Mouse (Mus musculus): Measurements from ENCODE around the gene Tmprss11c.
"Not testable (repeated sequence)": the region's sequence is repeated elsewhere in the genome, so short reads cannot be mapped to it uniquely, and the experiment has no call there.

Gene Tmprss11c

DNA sequence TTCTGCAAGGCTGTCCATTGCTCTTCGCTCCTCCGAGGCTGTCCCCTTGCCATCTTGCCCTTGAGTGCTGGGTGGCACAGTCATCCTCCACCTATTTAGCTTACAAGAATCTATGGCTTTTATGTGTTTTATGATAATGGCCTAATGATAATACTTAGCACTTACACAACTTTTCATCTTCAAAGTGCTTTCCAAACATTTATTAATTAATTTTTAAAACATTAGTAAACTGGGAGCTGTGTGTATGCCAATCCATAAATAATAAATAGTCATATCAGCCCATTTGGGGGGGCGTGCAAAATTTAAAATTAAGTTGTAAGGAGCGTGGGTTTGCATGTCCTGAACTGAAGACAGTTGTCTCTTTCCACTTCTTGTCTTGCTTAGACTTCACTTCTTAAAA, at the start of gene Tmprss11c:
Gene Tmprss11c (minus strand): TSS at position 101 of the 400 bp plus-strand sequence.
- DNase-seq (ENCODE audit: low spot score) = no peak

DNA sequence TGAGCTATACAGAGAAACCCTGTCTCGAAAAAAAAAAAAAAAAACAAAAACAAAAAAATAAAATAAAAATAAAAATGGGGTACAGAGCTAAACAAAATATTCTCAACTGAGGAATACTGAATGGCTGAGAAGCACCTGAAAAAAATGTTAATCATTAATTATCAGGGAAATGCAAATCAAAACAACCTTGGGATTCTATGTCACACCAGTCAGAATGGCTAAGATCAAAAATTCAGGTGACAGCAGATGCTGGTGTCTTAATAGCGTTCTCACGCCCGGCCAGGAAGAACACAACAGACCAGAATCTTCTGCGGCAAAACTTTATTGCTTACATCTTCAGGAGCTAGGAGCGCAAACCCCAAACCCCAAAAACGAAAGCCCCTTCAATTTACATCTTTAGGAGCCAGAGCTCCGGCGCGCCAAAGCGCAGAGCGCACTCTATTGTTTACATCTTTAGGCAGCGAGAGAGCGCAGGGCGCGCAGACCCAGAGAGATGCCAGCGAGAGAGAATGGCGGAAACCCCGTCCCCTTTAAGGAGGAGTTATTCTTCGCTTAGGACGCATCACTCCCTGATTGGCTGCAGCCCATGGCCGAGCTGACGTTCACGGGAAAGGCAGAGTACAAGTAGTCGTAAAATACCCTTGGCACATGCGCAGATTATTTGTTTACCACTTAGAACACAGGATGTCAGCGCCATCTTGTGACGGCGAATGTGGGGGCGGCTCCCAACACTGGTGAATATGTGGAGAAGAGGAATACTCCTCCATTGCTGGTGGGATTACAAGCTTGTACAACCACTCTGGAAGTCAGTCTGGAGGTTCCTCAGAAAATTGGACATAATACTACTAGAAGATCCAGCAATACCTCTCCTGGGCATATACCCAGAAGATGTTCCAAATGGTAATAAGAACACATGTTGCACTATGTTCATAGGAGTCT, 29.2 kb upstream of the Tmprss11c start:
- DNase-seq (ENCODE audit: low spot score) = not testable (repeated sequence)

DNA sequence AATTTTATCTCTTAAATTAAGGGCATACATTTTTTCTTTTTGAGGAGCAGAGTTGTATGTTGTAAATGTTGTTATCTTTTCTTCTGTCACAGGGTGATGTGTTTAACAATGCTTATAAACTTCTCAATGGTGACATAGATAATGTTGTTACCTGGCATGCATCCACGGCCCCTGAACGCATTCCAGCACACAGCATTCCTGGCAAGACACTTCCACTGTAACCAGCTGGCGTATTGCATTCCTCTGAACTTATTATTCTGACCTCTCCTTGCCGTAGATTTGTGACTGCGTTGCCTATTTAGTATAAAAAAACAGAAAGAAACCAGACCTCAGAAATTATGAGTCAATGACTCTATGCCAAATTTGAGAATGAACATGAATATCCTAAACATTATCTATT, 17.0 kb upstream of the Tmprss11c start:
- DNase-seq (ENCODE audit: low spot score) = no peak

DNA sequence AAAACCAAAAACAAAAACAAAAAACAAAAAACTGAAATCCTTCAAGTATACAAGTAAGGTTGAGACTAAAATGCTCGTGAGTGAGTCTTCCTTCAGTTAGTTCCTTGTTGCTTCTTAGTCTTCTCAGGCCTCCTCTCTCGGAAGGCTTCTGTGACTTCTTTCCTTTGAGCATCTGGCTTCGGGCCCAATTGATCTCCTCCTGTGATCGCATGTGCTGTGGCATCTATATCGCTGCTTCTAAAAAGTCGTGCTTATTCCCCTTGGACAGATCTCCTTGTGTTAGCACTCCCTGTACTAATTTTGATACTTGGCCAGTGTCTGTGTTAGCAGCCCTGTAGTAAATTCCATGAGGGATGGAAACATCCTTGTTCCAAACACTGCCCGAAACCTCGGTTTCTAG, 14.8 kb upstream of the Tmprss11c start:
- DNase-seq (ENCODE audit: low spot score) = no peak

GRCm38 (mm10) chr5:86246559-86246958, 42.5 kb downstream of the Tmprss11c start:
- DNase-seq (ENCODE audit: low spot score) = no peak

- DNase-seq (ENCODE audit: low spot score) = no peak
Observed at GRCm38 (mm10) chr5:86244880-86245279, 44.2 kb downstream of the Tmprss11c start.

- DNase-seq (ENCODE audit: low spot score) = no peak
Observed at GRCm38 (mm10) chr5:86244275-86244674, 44.8 kb downstream of the Tmprss11c start.

GRCm38 (mm10) chr5:86227156-86227853, 61.8 kb downstream of the Tmprss11c start:
- no peak for DNase-seq (ENCODE audit: low spot score)

DNA sequence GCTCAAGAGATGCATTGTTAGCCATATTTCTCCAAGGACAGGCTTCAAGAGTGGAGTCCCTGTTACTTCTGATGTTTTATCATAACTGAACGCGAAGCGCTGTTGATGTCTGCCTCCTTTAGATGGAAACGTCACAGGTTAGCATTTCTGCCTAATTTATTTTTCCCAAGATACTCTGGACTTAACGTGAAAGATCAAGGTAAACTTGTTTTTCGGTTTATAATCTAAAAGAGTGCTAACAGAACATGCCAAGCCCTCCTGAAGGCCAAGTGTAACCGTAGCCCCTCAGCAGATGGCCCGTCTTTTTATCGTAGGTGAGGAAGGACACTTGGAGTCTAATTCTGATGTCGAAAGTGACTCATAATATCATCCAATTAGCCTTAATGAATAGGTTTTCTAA, 91.3 kb downstream of the Tmprss11c start, which contains the start of gene Gnrhr:
Gene Gnrhr (minus strand): TSS at position 101 of the 400 bp plus-strand sequence.
- no peak for DNase-seq (ENCODE audit: low spot score)

GRCm38 (mm10) chr5:86191356-86191755, 97.8 kb downstream of the Tmprss11c start:
- DNase-seq (ENCODE audit: low spot score) = no peak

- DNase-seq (ENCODE audit: low spot score) = no peak
Observed at GRCm38 (mm10) chr5:86190770-86191169, 98.3 kb downstream of the Tmprss11c start.

- DNase-seq (ENCODE audit: low spot score) = no peak
Observed at GRCm38 (mm10) chr5:86190290-86190689, 98.8 kb downstream of the Tmprss11c start.

GRCm38 (mm10) chr5:86187441-86187840, 101.7 kb downstream of the Tmprss11c start:
- DNase-seq (ENCODE audit: low spot score) = no peak

Data from urinary bladder, postnatal 25 days (tissue).